Mouse (Mus musculus): Measurements from ENCODE around the gene Anxa4. TPM values are rescaled to one million over a fixed set of nuclear protein-coding genes. Genes with fewer than 3 reads are reported as not detected.

Gene Anxa4
- polyA plus RNA-seq, 1 experiment from 2014 or later = 167 TPM

GRCm38 (mm10) chr6:86686971-86687370 is 106.4 kb downstream of the Anxa4 start:
- Histone ChIP-seq H3K9me3 (ENCODE audit: low read length) (no peaks in the 10 kb centered on the region), H3K4me2 (replicated peaks; ENCODE audit: low read depth, low read length) (no peak overlapping the region), H3K4me1 (ENCODE audit: insufficient read depth, low read depth, low read length) (peaks cover 2% of the 10 kb centered on the region; the same call in 1 of the 2 replicates), H3K27me3 (replicated peaks; ENCODE audit: insufficient read depth, low read length) (no peaks in the 10 kb centered on the region), H3K9ac (replicated peaks; ENCODE audit: low read depth) (no peak overlapping the region), H3K27ac (ENCODE audit: low read length) (no peak overlapping the region), H3K4me3 (ENCODE audit: low read depth, low read length) (no peak overlapping the region), H3K36me3 (ENCODE audit: insufficient read depth, low read length) (peaks cover 10% of the 10 kb centered on the region; the same call in 1 of the 2 replicates)
- TF ChIP-seq EP300 (IDR thresholded peaks at IDR 0.05) (no peak), CTCF (IDR thresholded peaks at IDR 0.05) (no peak)
- DNase-seq (ENCODE audit: low spot score) = no peak
- no peak for ATAC-seq
- 64% methylated on average over 1 of the region's 1 CpGs for WGBS

Other genes with a start within 250 kb of the Anxa4 start
- 4.4 and 4.6 TPM in 2 replicates for gene Asprv1, start 165.4 kb downstream of the Anxa4 start, polyA plus RNA-seq (2015; fragmentation: Nextera tagmentation; extraction: Ambion mirVana)
- 16.4 and 17.2 TPM in 2 replicates for gene Mxd1, start 124.4 kb downstream of the Anxa4 start, polyA plus RNA-seq (2015; fragmentation: Nextera tagmentation; extraction: Ambion mirVana)
- gene Snrnp27, start 109.1 kb downstream of the Anxa4 start, polyA plus RNA-seq (2015; fragmentation: Nextera tagmentation; extraction: Ambion mirVana) = 91.2 and 95.5 TPM in 2 replicates
- 12.2 and 17.7 TPM in 2 replicates for gene Gmcl1, start 60.2 kb downstream of the Anxa4 start, polyA plus RNA-seq (2015; fragmentation: Nextera tagmentation; extraction: Ambion mirVana)
- gene Aak1, start 55.9 kb upstream of the Anxa4 start, polyA plus RNA-seq (2015; fragmentation: Nextera tagmentation; extraction: Ambion mirVana) = 5.5 and 6.3 TPM in 2 replicates
- gene Nfu1, start 215.7 kb upstream of the Anxa4 start, polyA plus RNA-seq (2015; fragmentation: Nextera tagmentation; extraction: Ambion mirVana) = 70.7 and 72.9 TPM in 2 replicates
- gene Gfpt1, start 249.3 kb upstream of the Anxa4 start, polyA plus RNA-seq (2015; fragmentation: Nextera tagmentation; extraction: Ambion mirVana) = 10.8 and 11.5 TPM in 2 replicates